Mouse (Mus musculus): ENCODE data around the gene Kbtbd12. TPM values are rescaled to one million over a fixed set of nuclear protein-coding genes. Genes with fewer than 3 reads are reported as not detected.

The Kbtbd12 gene
- polyA plus RNA-seq, 1 experiment from 2014 or later = 1.4 TPM

- 89% methylated on average over 4 of the region's 4 CpGs for WGBS
- Histone ChIP-seq H3K9me3 (replicated peaks) (no peaks in the 10 kb centered on the region), H3K27ac (replicated peaks) (no peak overlapping the region), H3K4me1 (no peaks in the 10 kb centered on the region), H3K4me2 (no peak overlapping the region), H3K27me3 (replicated peaks) (no peaks in the 10 kb centered on the region), H3K4me3 (replicated peaks) (no peak overlapping the region), H3K9ac (replicated peaks) (no peak overlapping the region), H3K36me3 (no peaks in the 10 kb centered on the region)
- no peak for ATAC-seq (ENCODE audit: low FRiP score)
Observed at GRCm38 (mm10) chr6:88583950-88584349, 53.8 kb downstream of the Kbtbd12 start.

DNA sequence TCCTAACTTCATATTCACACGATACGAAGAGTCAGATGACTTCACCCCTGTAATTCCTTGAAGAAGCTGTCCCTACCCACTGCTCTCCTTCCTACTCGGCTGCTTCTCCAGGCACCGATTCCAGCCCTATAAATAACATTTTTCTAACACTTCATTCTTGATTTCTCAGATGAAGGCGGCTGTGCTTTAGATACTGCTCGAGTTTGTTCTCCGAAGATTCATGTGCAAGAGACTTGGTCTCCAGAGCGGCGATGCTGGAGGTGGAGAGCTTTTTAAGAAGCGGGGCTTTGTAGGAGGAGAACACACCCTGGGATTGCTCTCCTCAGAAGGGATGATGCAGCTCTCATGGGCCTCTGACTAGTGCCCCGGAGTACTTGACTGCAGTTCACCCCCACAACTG is 61.3 kb downstream of the Kbtbd12 start:
- ATAC-seq (ENCODE audit: low FRiP score) = no peak
- H3K36me3 ChIP-seq = no peaks in the 10 kb centered on the region
- no peaks in the 10 kb centered on the region for H3K9me3 ChIP-seq (replicated peaks)
- no peak overlapping the region for H3K9ac ChIP-seq (replicated peaks)
- H3K4me2 ChIP-seq = no peak overlapping the region
- H3K4me3 ChIP-seq (replicated peaks) = no peak overlapping the region
- H3K27ac ChIP-seq (replicated peaks) = no peak overlapping the region
- H3K4me1 ChIP-seq = no peaks in the 10 kb centered on the region
- whole genome bisulfite sequencing = 90% methylated on average over 11 of the region's 11 CpGs
- H3K27me3 ChIP-seq (replicated peaks) = no peaks in the 10 kb centered on the region

DNA sequence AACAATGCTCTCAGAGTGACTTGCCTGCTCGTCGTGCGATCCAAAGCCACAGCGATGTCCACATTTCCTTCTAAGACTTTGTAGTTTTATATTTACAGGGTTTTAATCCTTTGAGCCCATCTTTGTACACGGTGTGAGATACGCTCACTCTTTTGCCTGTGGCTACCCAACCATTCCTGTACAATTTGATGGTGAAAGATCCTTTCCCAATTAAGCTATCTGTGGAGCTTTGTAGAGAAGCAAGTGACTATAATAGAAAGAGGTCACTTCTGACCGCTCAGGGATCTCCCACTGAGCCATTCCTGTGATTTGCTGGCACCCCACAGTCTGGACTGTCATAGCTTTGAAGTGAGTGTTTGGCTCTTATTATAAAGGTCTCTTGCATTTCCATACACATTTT is 71.1 kb downstream of the Kbtbd12 start:
- no peak overlapping the region for H3K27ac ChIP-seq (replicated peaks)
- ATAC-seq (ENCODE audit: low FRiP score) = no peak
- peaks cover 17% of the 10 kb centered on the region for H3K27me3 ChIP-seq (replicated peaks)
- no peak overlapping the region for H3K4me2 ChIP-seq
- 11% methylated on average over 7 of the region's 7 CpGs for WGBS
- H3K4me1 ChIP-seq = no peaks in the 10 kb centered on the region
- H3K9me3 ChIP-seq (replicated peaks) = no peaks in the 10 kb centered on the region
- no peaks in the 10 kb centered on the region for H3K36me3 ChIP-seq
- H3K4me3 ChIP-seq (replicated peaks) = no peak overlapping the region
- H3K9ac ChIP-seq (replicated peaks) = no peak overlapping the region

DNA sequence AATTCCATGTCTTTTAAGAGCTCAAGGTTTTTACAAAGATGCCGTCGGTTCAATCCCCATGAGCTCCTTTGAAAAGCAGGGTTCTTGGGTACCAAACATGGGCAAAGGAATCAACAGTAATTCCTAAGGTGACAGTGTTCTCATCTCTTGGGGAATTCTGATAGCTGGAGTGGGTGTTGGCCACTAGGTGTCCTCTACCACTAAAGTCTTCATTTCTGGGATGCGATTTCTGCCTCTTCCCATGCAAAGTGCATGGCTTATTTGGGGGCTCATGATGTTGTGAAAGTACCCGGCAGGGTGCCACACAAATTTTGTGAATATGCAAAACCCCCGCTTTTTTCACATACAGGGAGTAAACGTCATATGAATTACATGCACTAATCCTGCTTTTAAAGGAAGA is 72.7 kb downstream of the Kbtbd12 start:
- Histone ChIP-seq H3K27ac (replicated peaks) (no peak overlapping the region), H3K9ac (replicated peaks) (no peak overlapping the region), H3K36me3 (no peaks in the 10 kb centered on the region), H3K27me3 (replicated peaks) (peaks cover 17% of the 10 kb centered on the region), H3K4me3 (replicated peaks) (no peak overlapping the region), H3K4me1 (no peaks in the 10 kb centered on the region), H3K4me2 (no peak overlapping the region), H3K9me3 (replicated peaks) (no peaks in the 10 kb centered on the region)
- ATAC-seq (ENCODE audit: low FRiP score) = no peak
- WGBS = 47% methylated on average over 6 of the region's 6 CpGs

- no peak overlapping the region for H3K9ac ChIP-seq (replicated peaks)
- H3K4me2 ChIP-seq = no peak overlapping the region
- H3K36me3 ChIP-seq = no peaks in the 10 kb centered on the region
- H3K27me3 ChIP-seq (replicated peaks) = peaks cover 6% of the 10 kb centered on the region; the same call in 1 of the 2 replicates
- H3K9me3 ChIP-seq (replicated peaks) = no peaks in the 10 kb centered on the region
- no peaks in the 10 kb centered on the region for H3K4me1 ChIP-seq
- H3K27ac ChIP-seq (replicated peaks) = no peak overlapping the region
- H3K4me3 ChIP-seq (replicated peaks) = no peak overlapping the region
- ATAC-seq (ENCODE audit: low FRiP score) = no peak
- WGBS = 89% methylated on average over 4 of the region's 4 CpGs
Observed at GRCm38 (mm10) chr6:88560156-88560555, 77.6 kb downstream of the Kbtbd12 start.

GRCm38 (mm10) chr6:88559688-88560087 is 78.1 kb downstream of the Kbtbd12 start:
- no peaks in the 10 kb centered on the region for H3K36me3 ChIP-seq
- 33% methylated on average over 5 of the region's 5 CpGs for WGBS
- H3K4me3 ChIP-seq (replicated peaks) = no peak overlapping the region
- H3K27ac ChIP-seq (replicated peaks) = no peak overlapping the region
- H3K27me3 ChIP-seq (replicated peaks) = 0 out of 2 replicates have a peak, but pooled peaks cover 3% of the 10 kb centered on the region
- H3K4me2 ChIP-seq = no peak overlapping the region
- no peaks in the 10 kb centered on the region for H3K4me1 ChIP-seq
- H3K9ac ChIP-seq (replicated peaks) = no peak overlapping the region
- no peak for ATAC-seq (ENCODE audit: low FRiP score)
- no peaks in the 10 kb centered on the region for H3K9me3 ChIP-seq (replicated peaks)

DNA sequence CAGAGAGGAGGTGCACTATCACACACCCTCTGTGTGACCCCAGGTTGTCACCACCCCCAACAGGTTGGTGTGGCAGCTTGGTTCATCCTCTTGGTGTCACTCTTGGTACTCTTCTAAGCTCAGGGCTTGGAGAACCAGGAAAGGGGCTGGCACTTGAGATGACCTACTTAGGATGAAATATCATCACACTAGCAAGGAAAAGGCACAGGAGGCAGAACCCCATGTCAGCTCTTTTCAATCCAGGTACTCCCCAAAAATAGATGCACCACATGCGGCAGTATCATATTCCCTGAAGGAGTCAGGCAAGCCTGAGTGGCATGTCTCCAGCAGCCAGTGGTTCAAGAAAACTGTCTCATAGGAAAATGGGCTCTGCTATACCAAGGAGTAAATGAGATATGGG is 79.7 kb downstream of the Kbtbd12 start:
- H3K36me3 ChIP-seq = no peaks in the 10 kb centered on the region
- no peak overlapping the region for H3K9ac ChIP-seq (replicated peaks)
- no peak overlapping the region for H3K4me3 ChIP-seq (replicated peaks)
- no peaks in the 10 kb centered on the region for H3K4me1 ChIP-seq
- WGBS = 86% methylated on average over 1 of the region's 1 CpGs
- no peaks in the 10 kb centered on the region for H3K9me3 ChIP-seq (replicated peaks)
- H3K4me2 ChIP-seq = no peak overlapping the region
- no peaks in the 10 kb centered on the region for H3K27me3 ChIP-seq (replicated peaks)
- no peak overlapping the region for H3K27ac ChIP-seq (replicated peaks)
- ATAC-seq (ENCODE audit: low FRiP score) = no peak

GRCm38 (mm10) chr6:88557548-88557947 is 80.2 kb downstream of the Kbtbd12 start:
- H3K4me2 ChIP-seq = no peak overlapping the region
- H3K27ac ChIP-seq (replicated peaks) = no peak overlapping the region
- no peaks in the 10 kb centered on the region for H3K27me3 ChIP-seq (replicated peaks)
- ATAC-seq (ENCODE audit: low FRiP score) = no peak
- WGBS = 15% methylated on average over 4 of the region's 4 CpGs
- no peak overlapping the region for H3K9ac ChIP-seq (replicated peaks)
- H3K4me3 ChIP-seq (replicated peaks) = no peak overlapping the region
- no peaks in the 10 kb centered on the region for H3K9me3 ChIP-seq (replicated peaks)
- no peaks in the 10 kb centered on the region for H3K36me3 ChIP-seq
- no peaks in the 10 kb centered on the region for H3K4me1 ChIP-seq

DNA sequence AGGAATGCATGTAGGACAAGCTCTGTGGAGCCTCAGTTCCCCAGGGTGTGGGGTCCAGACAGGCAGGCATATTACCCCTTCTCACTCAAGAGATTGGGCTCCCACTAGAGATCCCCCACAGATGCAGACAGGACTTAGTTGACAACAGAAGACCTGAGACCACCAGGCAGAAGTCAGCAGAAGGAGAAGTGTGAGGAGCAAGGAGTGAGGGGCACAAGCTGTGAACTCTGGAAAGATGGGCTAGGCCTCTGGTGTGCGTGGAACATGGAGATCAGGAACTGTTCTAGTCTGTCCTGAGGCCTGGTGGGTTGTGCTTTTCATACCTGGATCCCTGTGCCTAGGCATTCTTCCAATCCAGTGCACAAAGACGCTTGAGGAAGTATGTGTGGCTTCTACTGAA is 87.8 kb downstream of the Kbtbd12 start:
- Histone ChIP-seq H3K4me3 (replicated peaks) (no peak overlapping the region), H3K27me3 (replicated peaks) (peaks cover 8% of the 10 kb centered on the region), H3K27ac (replicated peaks) (no peak overlapping the region), H3K4me1 (peaks cover 5% of the 10 kb centered on the region; the same call in 1 of the 2 replicates), H3K4me2 (no peak overlapping the region), H3K9ac (replicated peaks) (no peak overlapping the region), H3K36me3 (no peaks in the 10 kb centered on the region), H3K9me3 (replicated peaks) (no peaks in the 10 kb centered on the region)
- ATAC-seq (ENCODE audit: low FRiP score) = no peak
- WGBS = 87% methylated on average over 2 of the region's 2 CpGs

- H3K9me3 ChIP-seq (replicated peaks) = no peaks in the 10 kb centered on the region
- no peak for ATAC-seq (ENCODE audit: low FRiP score)
- H3K4me3 ChIP-seq (replicated peaks) = no peak overlapping the region
- no peaks in the 10 kb centered on the region for H3K36me3 ChIP-seq
- peaks cover 8% of the 10 kb centered on the region for H3K27me3 ChIP-seq (replicated peaks)
- 30% methylated on average over 4 of the region's 4 CpGs for WGBS
- no peak overlapping the region for H3K9ac ChIP-seq (replicated peaks)
- H3K4me2 ChIP-seq = no peak overlapping the region
- H3K27ac ChIP-seq (replicated peaks) = no peak overlapping the region
- peaks cover 5% of the 10 kb centered on the region; the same call in 1 of the 2 replicates for H3K4me1 ChIP-seq
Observed at GRCm38 (mm10) chr6:88549137-88549814, 88.5 kb downstream of the Kbtbd12 start.

DNA sequence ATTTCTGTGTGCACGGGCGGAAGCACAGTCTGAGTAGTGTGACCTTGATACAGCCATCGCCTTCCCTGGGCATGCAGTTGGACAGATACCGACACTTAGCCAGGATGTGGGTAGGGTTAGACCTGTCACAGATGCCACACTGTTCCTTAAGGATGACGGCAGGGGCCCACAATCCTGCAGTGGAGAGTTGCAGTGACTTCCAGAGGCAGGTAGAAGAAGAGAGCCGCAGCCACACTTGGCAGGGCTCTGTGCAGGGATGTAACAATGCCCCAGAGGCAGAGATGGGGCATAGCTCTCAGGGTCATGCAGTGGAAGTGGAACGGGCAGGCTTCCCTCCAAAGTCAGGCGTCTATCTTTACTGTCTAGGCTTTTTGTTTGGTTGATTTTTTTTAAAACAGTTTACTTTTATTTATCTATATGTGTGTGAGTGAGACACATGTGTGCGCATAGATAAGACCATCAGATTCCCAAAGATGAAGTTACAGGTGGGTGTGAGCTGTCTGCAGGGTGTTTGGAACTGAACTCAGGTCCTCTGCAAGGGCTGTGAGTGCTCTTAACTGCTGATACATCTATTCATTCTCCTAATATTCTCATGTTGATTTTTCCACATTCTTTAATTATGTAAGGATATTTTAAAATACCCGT is 89.2 kb downstream of the Kbtbd12 start:
- no peaks in the 10 kb centered on the region for H3K36me3 ChIP-seq
- peaks cover 5% of the 10 kb centered on the region; the same call in 1 of the 2 replicates for H3K4me1 ChIP-seq
- peaks cover 8% of the 10 kb centered on the region for H3K27me3 ChIP-seq (replicated peaks)
- no peak overlapping the region for H3K27ac ChIP-seq (replicated peaks)
- no peak overlapping the region for H3K9ac ChIP-seq (replicated peaks)
- no peak for ATAC-seq (ENCODE audit: low FRiP score)
- WGBS = 86% methylated on average over 10 of the region's 10 CpGs
- no peak overlapping the region for H3K4me2 ChIP-seq
- no peak overlapping the region for H3K4me3 ChIP-seq (replicated peaks)
- H3K9me3 ChIP-seq (replicated peaks) = no peaks in the 10 kb centered on the region

DNA sequence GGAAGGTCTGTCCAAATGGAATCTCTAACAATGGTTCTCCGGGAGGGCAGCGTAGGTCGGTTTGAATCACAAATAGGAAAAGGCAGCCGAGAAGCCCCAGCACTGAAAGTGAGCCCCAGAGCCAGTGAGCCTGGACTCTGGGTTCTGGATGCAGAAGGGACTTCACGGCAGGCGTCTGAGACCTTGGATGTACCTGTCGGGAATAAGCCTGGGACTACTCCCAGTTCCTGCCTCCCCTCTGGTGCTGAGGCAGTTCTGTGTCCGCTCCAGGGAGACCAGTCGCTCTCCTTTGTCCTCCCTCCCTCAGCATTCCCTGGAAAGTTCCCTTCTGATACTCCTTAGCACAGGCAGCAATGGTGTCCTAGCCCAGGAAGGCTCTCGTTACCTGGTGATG is 92.4 kb downstream of the Kbtbd12 start:
- no peak overlapping the region for H3K4me2 ChIP-seq
- no peak overlapping the region for H3K27ac ChIP-seq (replicated peaks)
- no peak overlapping the region for H3K4me3 ChIP-seq (replicated peaks)
- 28% methylated on average over 10 of the region's 10 CpGs for WGBS
- ATAC-seq (ENCODE audit: low FRiP score) = no peak
- H3K9me3 ChIP-seq (replicated peaks) = no peaks in the 10 kb centered on the region
- no peak overlapping the region for H3K9ac ChIP-seq (replicated peaks)
- H3K36me3 ChIP-seq = no peaks in the 10 kb centered on the region
- peaks cover 5% of the 10 kb centered on the region; the same call in 1 of the 2 replicates for H3K4me1 ChIP-seq
- peaks cover 8% of the 10 kb centered on the region for H3K27me3 ChIP-seq (replicated peaks)
